Mouse (Mus musculus) liver, embryonic 16.5 days (tissue): Measurements from ENCODE around the gene Tgfbr2. TPM values are rescaled to one million over a fixed set of nuclear protein-coding genes. Genes with fewer than 3 reads are reported as not detected.

Experiments used
- ATAC-seq: fragments of 200-750 bp; cut with Nextera tagmentation; 2 replicates; pipeline ENCODE4 v1.8.0; 2017; ENCODE audit warnings: low read depth, mild to moderate bottlenecking, moderate number of reproducible peaks, moderate library complexity
- H3K27ac ChIP-seq: fragments of 300-500 bp; sonication (generic); 2 replicates; pipeline ENCODE4 v1.5.1; 2014; ENCODE audit warnings: mild to moderate bottlenecking, low read length
- H3K27me3 ChIP-seq: fragments of 300-500 bp; sonication (generic); 2 replicates; pipeline ENCODE4 v1.6.1; 2014; ENCODE audit warnings: low read depth, low read length, mixed read lengths; ENCODE audit not compliant: control insufficient read depth, insufficient read depth
- H3K36me3 ChIP-seq: fragments of 300-500 bp; sonication (generic); 2 replicates; pipeline ENCODE4 v1.6.1; 2014; ENCODE audit warnings: mild to moderate bottlenecking; ENCODE audit not compliant: control insufficient read depth, insufficient read depth
- H3K4me1 ChIP-seq: fragments of 300-500 bp; sonication (generic); 2 replicates; pipeline ENCODE4 v1.6.1; 2014; ENCODE audit warnings: low read depth, low read length, mixed read lengths; ENCODE audit not compliant: control insufficient read depth
- H3K4me2 ChIP-seq: fragments of 300-500 bp; sonication (generic); 2 replicates; pipeline ENCODE4 v1.6.1; 2014; ENCODE audit warnings: low read depth, low read length, mixed read lengths
- H3K4me3 ChIP-seq: fragments of 300-500 bp; sonication (generic); 2 replicates; pipeline ENCODE4 v1.5.1; 2014; ENCODE audit warnings: low read depth, mild to moderate bottlenecking, low read length
- H3K9ac ChIP-seq: fragments of 300-500 bp; sonication (generic); 2 replicates; pipeline ENCODE4 v1.6.1; 2014; ENCODE audit warnings: low read depth, low read length
- H3K9me3 ChIP-seq: fragments of 300-500 bp; sonication (generic); replicated peaks from 2 replicates; pipeline ENCODE4 v1.6.1; 2016; ENCODE audit warnings: low read length; ENCODE audit not compliant: control insufficient read depth
- WGBS: fragments of 180-500 bp; shearing (Covaris S2); extraction: QIAGEN DNeasy Blood & Tissue Kit; methylation state at CpG from one replicate; pipeline ENCODE4 v1.1.7; 2014; ENCODE audit not compliant: insufficient replicate concordance; 5-methylcytosine and 5-hydroxymethylcytosine counted together
- polyA plus RNA-seq: library from polyadenylated mRNA; unstranded; fragments of >200 nt; fragmentation: Nextera tagmentation; extraction: Ambion mirVana; gene quantifications from 2 replicates; pipeline ENCODE4 v1.2.1, GENCODE M21; 2015

The Tgfbr2 gene
- polyA plus RNA-seq, 1 experiment from 2014 or later, result 7.5 TPM

DNA sequence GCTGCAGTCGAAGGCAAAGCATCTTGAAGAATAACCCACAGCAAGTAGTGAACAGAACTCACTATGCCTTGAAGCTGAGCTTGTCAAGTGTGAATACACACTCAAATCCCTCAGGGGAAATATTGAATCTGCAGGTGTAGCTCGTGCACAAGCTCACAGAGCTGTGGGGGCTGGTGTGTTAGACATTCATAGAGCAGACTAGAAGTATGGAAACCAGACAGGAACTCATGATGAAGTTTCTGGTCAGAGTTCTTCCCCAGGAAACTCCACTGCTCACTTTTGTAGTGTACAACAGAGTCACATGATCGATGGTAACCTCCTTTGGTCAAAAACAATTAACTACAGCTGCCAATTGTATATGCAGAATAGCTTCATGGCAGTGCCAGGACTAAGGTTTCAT is 37.5 kb downstream of the Tgfbr2 start:
- 33% methylated on average over 3 of the region's 3 CpGs for WGBS
- H3K27ac ChIP-seq, result no peak overlapping the region
- peaks cover 13% of the 10 kb centered on the region for H3K4me1 ChIP-seq
- H3K4me3 ChIP-seq, result no peak overlapping the region
- no peak overlapping the region for H3K9ac ChIP-seq
- H3K27me3 ChIP-seq, result no peaks in the 10 kb centered on the region
- no peaks in the 10 kb centered on the region for H3K9me3 ChIP-seq
- ATAC-seq, result no peak
- no peaks in the 10 kb centered on the region for H3K36me3 ChIP-seq
- no peak overlapping the region for H3K4me2 ChIP-seq

GRCm38 (mm10) chr9:116136811-116137210 is 38.3 kb downstream of the Tgfbr2 start:
- Histone ChIP-seq H3K27ac (no peak overlapping the region), H3K4me3 (no peak overlapping the region), H3K9me3 (no peaks in the 10 kb centered on the region), H3K27me3 (no peaks in the 10 kb centered on the region), H3K36me3 (no peaks in the 10 kb centered on the region), H3K9ac (no peak overlapping the region), H3K4me2 (no peak overlapping the region), H3K4me1 (peaks cover 13% of the 10 kb centered on the region)
- 0 out of 2 replicates have a peak, but pooled peaks have one; percentile 32 for ATAC-seq
- 61% methylated on average over 5 of the region's 5 CpGs for WGBS

GRCm38 (mm10) chr9:116136146-116136545 is 39.0 kb downstream of the Tgfbr2 start:
- no peak overlapping the region for H3K4me3 ChIP-seq
- H3K27me3 ChIP-seq, result no peaks in the 10 kb centered on the region
- WGBS, result 62% methylated on average over 6 of the region's 6 CpGs
- ATAC-seq, result no peak
- no peak overlapping the region for H3K9ac ChIP-seq
- H3K27ac ChIP-seq, result no peak overlapping the region
- no peaks in the 10 kb centered on the region for H3K9me3 ChIP-seq
- no peak overlapping the region for H3K4me2 ChIP-seq
- no peaks in the 10 kb centered on the region for H3K36me3 ChIP-seq
- peaks cover 13% of the 10 kb centered on the region for H3K4me1 ChIP-seq

DNA sequence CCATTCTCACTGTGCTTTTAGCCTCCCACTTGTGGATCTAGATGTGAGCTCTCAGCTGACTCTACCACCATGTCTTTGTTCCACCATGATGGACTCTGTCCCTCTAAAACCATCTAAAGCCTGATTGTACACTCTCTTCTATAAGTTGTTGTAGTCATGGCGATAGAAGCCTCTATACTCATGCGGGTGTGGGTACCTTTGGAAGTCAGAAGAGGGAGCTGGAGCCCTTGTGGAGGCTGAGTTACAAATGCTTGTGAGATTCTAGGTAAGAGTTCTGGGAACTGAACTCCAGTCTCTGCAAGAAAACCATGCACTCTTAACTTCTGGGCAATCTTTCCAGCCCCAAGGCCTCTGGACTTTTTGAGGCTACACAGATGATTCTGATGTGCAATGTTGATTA is 40.7 kb downstream of the Tgfbr2 start:
- no peak overlapping the region for H3K27ac ChIP-seq
- no peak for ATAC-seq
- H3K4me3 ChIP-seq, result no peak overlapping the region
- no peak overlapping the region for H3K9ac ChIP-seq
- peaks cover 13% of the 10 kb centered on the region for H3K4me1 ChIP-seq
- H3K36me3 ChIP-seq, result no peaks in the 10 kb centered on the region
- H3K27me3 ChIP-seq, result no peaks in the 10 kb centered on the region
- H3K4me2 ChIP-seq, result no peak overlapping the region
- H3K9me3 ChIP-seq, result no peaks in the 10 kb centered on the region
- 55% methylated on average over 2 of the region's 2 CpGs for WGBS

DNA sequence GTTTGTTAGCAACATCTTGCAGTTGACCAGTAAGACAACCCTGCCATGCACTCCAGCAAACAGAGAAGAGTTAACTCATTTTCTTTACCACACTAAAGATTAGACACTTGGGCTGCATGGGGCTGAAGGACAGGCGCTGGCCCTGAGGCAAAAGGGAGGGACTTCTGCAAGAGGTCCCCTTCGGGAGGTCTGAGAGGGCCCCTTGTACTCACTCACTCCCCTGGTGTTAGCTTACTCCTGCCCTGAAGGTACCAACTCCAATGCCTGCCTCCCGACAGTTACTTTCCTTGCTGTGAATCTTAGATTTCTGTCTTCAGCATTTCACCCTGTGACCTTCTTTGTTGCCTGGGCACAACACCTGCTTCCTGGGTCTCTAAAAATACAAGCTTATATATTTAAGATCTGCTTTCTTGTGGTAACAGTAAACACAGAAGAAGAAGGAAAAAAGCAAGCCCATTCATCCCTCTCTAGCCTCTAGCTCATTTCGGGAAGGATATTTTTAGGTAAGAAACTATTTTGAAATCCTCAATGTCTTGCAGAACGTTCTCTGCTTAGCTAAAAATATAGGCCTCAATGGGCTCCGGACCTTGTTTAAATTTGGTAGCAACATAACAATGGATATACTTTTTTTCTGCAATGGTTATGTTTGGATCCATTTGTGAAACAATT is 41.7 kb downstream of the Tgfbr2 start:
- no peak overlapping the region for H3K27ac ChIP-seq
- H3K9me3 ChIP-seq, result no peaks in the 10 kb centered on the region
- no peak overlapping the region for H3K4me3 ChIP-seq
- H3K27me3 ChIP-seq, result no peaks in the 10 kb centered on the region
- 46% methylated on average over 6 of the region's 6 CpGs for WGBS
- no peak overlapping the region for H3K9ac ChIP-seq
- H3K4me2 ChIP-seq, result no peak overlapping the region
- ATAC-seq, result no peak
- H3K4me1 ChIP-seq, result peaks cover 10% of the 10 kb centered on the region
- no peaks in the 10 kb centered on the region for H3K36me3 ChIP-seq

DNA sequence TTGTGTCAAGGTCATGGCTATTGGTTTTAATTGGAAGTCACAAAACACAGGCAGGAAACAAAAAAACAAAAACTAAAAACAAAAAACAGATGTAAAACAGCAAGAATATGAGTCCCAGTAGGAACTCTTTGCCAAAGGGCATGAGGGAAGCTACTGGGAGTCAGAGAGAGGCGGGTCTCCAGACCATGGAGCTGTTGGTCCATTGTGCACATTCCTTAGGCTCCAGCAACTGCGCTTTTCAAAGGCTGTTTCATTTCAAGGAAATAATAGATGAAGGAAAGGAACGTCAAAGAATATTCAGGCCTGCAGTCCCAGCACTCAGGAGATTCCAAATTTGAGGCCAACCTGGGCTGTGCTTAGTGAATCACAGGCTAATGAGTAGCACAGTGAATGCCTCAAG is 46.3 kb downstream of the Tgfbr2 start:
- ATAC-seq, result no peak
- 78% methylated on average over 3 of the region's 3 CpGs for WGBS
- no peaks in the 10 kb centered on the region for H3K27me3 ChIP-seq
- H3K27ac ChIP-seq, result no peak overlapping the region
- H3K4me3 ChIP-seq, result no peak overlapping the region
- H3K4me1 ChIP-seq, result no peaks in the 10 kb centered on the region; the same call in 1 of the 2 replicates
- no peaks in the 10 kb centered on the region for H3K9me3 ChIP-seq
- no peak overlapping the region for H3K9ac ChIP-seq
- H3K36me3 ChIP-seq, result no peaks in the 10 kb centered on the region
- no peak overlapping the region for H3K4me2 ChIP-seq

GRCm38 (mm10) chr9:116128311-116128710 is 46.8 kb downstream of the Tgfbr2 start:
- no peak overlapping the region for H3K27ac ChIP-seq
- H3K9ac ChIP-seq, result no peak overlapping the region
- H3K36me3 ChIP-seq, result no peaks in the 10 kb centered on the region
- no peaks in the 10 kb centered on the region for H3K9me3 ChIP-seq
- H3K4me2 ChIP-seq, result no peak overlapping the region
- H3K4me3 ChIP-seq, result no peak overlapping the region
- H3K4me1 ChIP-seq, result no peaks in the 10 kb centered on the region; the same call in 1 of the 2 replicates
- ATAC-seq, result no peak
- WGBS, result 55% methylated on average over 2 of the region's 2 CpGs
- no peaks in the 10 kb centered on the region for H3K27me3 ChIP-seq

DNA sequence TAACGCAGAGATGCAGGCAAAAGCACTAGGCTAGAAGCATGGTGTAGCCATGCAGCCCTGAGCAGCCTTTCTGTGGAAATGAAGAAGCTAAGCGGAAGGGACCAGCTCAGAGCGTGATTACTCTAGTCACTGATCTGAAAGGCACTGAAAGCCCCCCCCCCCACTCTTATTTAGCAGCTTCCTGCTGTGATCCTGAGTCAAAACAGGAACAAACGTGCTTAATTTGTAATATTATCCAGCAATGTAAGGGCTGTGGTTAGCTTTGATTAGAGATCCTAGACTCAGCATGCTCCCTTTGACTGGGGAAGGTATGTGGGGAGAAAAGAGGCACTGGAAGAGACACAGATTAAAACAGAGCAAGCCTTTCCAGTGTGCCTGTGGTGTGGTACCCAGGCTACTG is 48.7 kb downstream of the Tgfbr2 start:
- ATAC-seq, result no peak
- H3K36me3 ChIP-seq, result no peaks in the 10 kb centered on the region
- H3K27ac ChIP-seq, result no peak overlapping the region

GRCm38 (mm10) chr9:116122969-116123589 is 52.1 kb downstream of the Tgfbr2 start:
- peak; percentile 19; the same call in 1 of the 2 replicates for ATAC-seq
- 17% methylated on average over 9 of the region's 9 CpGs for WGBS
- no peak overlapping the region for H3K27ac ChIP-seq
- no peak overlapping the region for H3K4me3 ChIP-seq
- no peak overlapping the region for H3K4me2 ChIP-seq
- peaks cover 3% of the 10 kb centered on the region; the same call in 1 of the 2 replicates for H3K4me1 ChIP-seq
- no peaks in the 10 kb centered on the region for H3K9me3 ChIP-seq
- no peaks in the 10 kb centered on the region for H3K27me3 ChIP-seq
- no peak overlapping the region for H3K9ac ChIP-seq
- 0 out of 2 replicates have a peak, but pooled peaks cover 2% of the 10 kb centered on the region for H3K36me3 ChIP-seq

More for the DNA sequence above, 48.7 kb downstream of the Tgfbr2 start:
- Histone ChIP-seq H3K9me3 (no peaks in the 10 kb centered on the region), H3K4me2 (no peak overlapping the region), H3K4me1 (peaks cover 3% of the 10 kb centered on the region; the same call in 1 of the 2 replicates), H3K9ac (no peak overlapping the region), H3K27me3 (no peaks in the 10 kb centered on the region), H3K4me3 (no peak overlapping the region)
- WGBS, result 72% methylated on average over 4 of the region's 4 CpGs
